Mouse (Mus musculus): Measurements from ENCODE around the gene Glis1. TPM values are rescaled to one million over a fixed set of nuclear protein-coding genes. Genes with fewer than 3 reads are reported as not detected.

Gene Glis1
- polyA plus RNA-seq, 1 experiment: 0.40 TPM

- Histone ChIP-seq H3ac (ENCODE audit: control insufficient read depth, insufficient read length, low read depth) (no peak overlapping the region), H3K79me2 (ENCODE audit: control insufficient read depth, insufficient read depth) (no peaks in the 10 kb centered on the region), H3K27me3 (ENCODE audit: control insufficient read depth, insufficient read depth, insufficient read length) (peaks cover 71% of the 10 kb centered on the region), H3K36me3 (ENCODE audit: control insufficient read depth, insufficient read depth) (no peaks in the 10 kb centered on the region), H3K4me3 (ENCODE audit: insufficient read depth, poor library complexity, severe bottlenecking) (no peak overlapping the region), H3K79me3 (ENCODE audit: low read depth) (no peaks in the 10 kb centered on the region)
- no peak for TF ChIP-seq CEBPB (IDR thresholded peaks at IDR 0.05; ENCODE audit: low read depth)
- no peak for TF ChIP-seq MYOG (IDR thresholded peaks at IDR 0.05; ENCODE audit: control insufficient read depth, extremely low read depth, insufficient read length)
- TF ChIP-seq USF1 (IDR thresholded peaks at IDR 0.05; ENCODE audit: low read depth): no peak
- TF ChIP-seq MAX (IDR thresholded peaks at IDR 0.05): no peak
- no peak for TF ChIP-seq CTCF (IDR thresholded peaks at IDR 0.05; ENCODE audit: control insufficient read depth, insufficient read depth, insufficient read length)
- no peak for TF ChIP-seq FOSL1 (IDR thresholded peaks at IDR 0.05; ENCODE audit: insufficient read depth, low read length, poor library complexity, severe bottlenecking)
- TF ChIP-seq MYOD1 (IDR thresholded peaks at IDR 0.05; ENCODE audit: control insufficient read depth, insufficient read length, low read depth): no peak
Measured at GRCm38 (mm10) chr4:107680311-107681098, 246.1 kb downstream of the Glis1 start.

DNA sequence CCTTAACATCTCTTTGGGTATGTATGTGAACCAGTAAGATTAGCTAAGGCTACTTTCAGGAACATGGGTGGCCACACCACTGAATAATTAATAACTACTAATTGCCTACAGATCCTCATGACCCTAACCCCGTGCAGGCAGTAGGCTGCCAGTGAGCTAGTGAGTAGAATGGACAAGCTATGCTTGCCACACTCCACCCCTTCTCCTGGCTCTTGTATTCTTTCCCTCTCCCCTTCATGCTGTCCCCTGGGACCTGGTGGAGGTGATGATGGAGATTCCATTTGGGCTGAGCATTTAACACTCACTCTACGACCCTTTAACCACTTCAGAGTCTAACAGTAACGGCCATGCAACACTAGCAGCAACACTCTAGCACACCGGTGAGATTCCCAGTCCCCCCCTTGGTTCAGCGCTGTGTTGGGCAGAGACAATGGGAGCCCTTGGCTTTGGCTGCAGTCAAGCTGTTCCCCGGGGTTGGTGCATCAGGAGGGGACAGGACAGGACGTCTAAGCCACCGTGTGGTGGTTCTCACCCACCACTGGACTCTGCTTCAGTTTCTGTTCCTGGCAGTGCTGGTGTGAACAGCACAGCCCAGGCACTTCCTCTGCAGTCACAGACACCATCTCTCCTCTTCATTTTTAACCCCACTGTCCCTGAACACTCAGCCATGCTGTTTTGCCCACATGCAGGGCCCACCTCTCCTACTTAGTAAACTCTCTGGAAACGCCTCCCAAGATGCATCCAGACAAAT is 246.9 kb downstream of the Glis1 start:
- TF ChIP-seq CEBPB (IDR thresholded peaks at IDR 0.05; ENCODE audit: low read depth): no peak
- TF ChIP-seq MYOD1 (IDR thresholded peaks at IDR 0.05; ENCODE audit: control insufficient read depth, insufficient read length, low read depth): no peak
- TF ChIP-seq FOSL1 (IDR thresholded peaks at IDR 0.05; ENCODE audit: insufficient read depth, low read length, poor library complexity, severe bottlenecking): no peak
- no peak for TF ChIP-seq MYOG (IDR thresholded peaks at IDR 0.05; ENCODE audit: control insufficient read depth, extremely low read depth, insufficient read length)
- TF ChIP-seq CTCF (IDR thresholded peaks at IDR 0.05; ENCODE audit: control insufficient read depth, insufficient read depth, insufficient read length): no peak
- TF ChIP-seq USF1 (IDR thresholded peaks at IDR 0.05; ENCODE audit: low read depth): no peak
- no peak for TF ChIP-seq MAX (IDR thresholded peaks at IDR 0.05)
- no peaks in the 10 kb centered on the region for H3K36me3 ChIP-seq (ENCODE audit: control insufficient read depth, insufficient read depth)
- no peaks in the 10 kb centered on the region for H3K79me3 ChIP-seq (ENCODE audit: low read depth)
- H3K79me2 ChIP-seq (ENCODE audit: control insufficient read depth, insufficient read depth): no peaks in the 10 kb centered on the region
- no peak overlapping the region for H3ac ChIP-seq (ENCODE audit: control insufficient read depth, insufficient read length, low read depth)
- peaks cover 70% of the 10 kb centered on the region for H3K27me3 ChIP-seq (ENCODE audit: control insufficient read depth, insufficient read depth, insufficient read length)
- no peak overlapping the region for H3K4me3 ChIP-seq (ENCODE audit: insufficient read depth, poor library complexity, severe bottlenecking)

GRCm38 (mm10) chr4:107683006-107683756 is 248.8 kb downstream of the Glis1 start:
- TF ChIP-seq CEBPB (IDR thresholded peaks at IDR 0.05; ENCODE audit: low read depth) (no peak), MYOD1 (IDR thresholded peaks at IDR 0.05; ENCODE audit: control insufficient read depth, insufficient read length, low read depth) (no peak), MYOG (IDR thresholded peaks at IDR 0.05; ENCODE audit: control insufficient read depth, extremely low read depth, insufficient read length) (no peak), MAX (IDR thresholded peaks at IDR 0.05) (no peak), USF1 (IDR thresholded peaks at IDR 0.05; ENCODE audit: low read depth) (no peak), FOSL1 (IDR thresholded peaks at IDR 0.05; ENCODE audit: insufficient read depth, low read length, poor library complexity, severe bottlenecking) (no peak), CTCF (IDR thresholded peaks at IDR 0.05; ENCODE audit: control insufficient read depth, insufficient read depth, insufficient read length) (no peak)
- no peak overlapping the region for H3K4me3 ChIP-seq (ENCODE audit: insufficient read depth, poor library complexity, severe bottlenecking)
- no peaks in the 10 kb centered on the region for H3K79me3 ChIP-seq (ENCODE audit: low read depth)
- H3ac ChIP-seq (ENCODE audit: control insufficient read depth, insufficient read length, low read depth): no peak overlapping the region
- peaks cover 59% of the 10 kb centered on the region for H3K27me3 ChIP-seq (ENCODE audit: control insufficient read depth, insufficient read depth, insufficient read length)
- H3K79me2 ChIP-seq (ENCODE audit: control insufficient read depth, insufficient read depth): no peaks in the 10 kb centered on the region
- H3K36me3 ChIP-seq (ENCODE audit: control insufficient read depth, insufficient read depth): no peaks in the 10 kb centered on the region

- no peak within 1 kb of the TSS for H3K4me3 ChIP-seq (ENCODE audit: insufficient read depth, poor library complexity, severe bottlenecking)
- TF ChIP-seq CEBPB (IDR thresholded peaks at IDR 0.05; ENCODE audit: low read depth) (no peak), MAX (IDR thresholded peaks at IDR 0.05) (no peak), MYOD1 (IDR thresholded peaks at IDR 0.05; ENCODE audit: control insufficient read depth, insufficient read length, low read depth) (no peak), FOSL1 (IDR thresholded peaks at IDR 0.05; ENCODE audit: insufficient read depth, low read length, poor library complexity, severe bottlenecking) (no peak), CTCF (IDR thresholded peaks at IDR 0.05; ENCODE audit: control insufficient read depth, insufficient read depth, insufficient read length) (no peak), USF1 (IDR thresholded peaks at IDR 0.05; ENCODE audit: low read depth) (no peak), MYOG (IDR thresholded peaks at IDR 0.05; ENCODE audit: control insufficient read depth, extremely low read depth, insufficient read length) (no peak)
- H3K79me2 ChIP-seq (ENCODE audit: control insufficient read depth, insufficient read depth): no peaks in the 10 kb centered on the region
- H3K36me3 ChIP-seq (ENCODE audit: control insufficient read depth, insufficient read depth): no peaks in the 10 kb centered on the region
- H3K27me3 ChIP-seq (ENCODE audit: control insufficient read depth, insufficient read depth, insufficient read length): peaks cover 52% of the 10 kb centered on the region
- H3ac ChIP-seq (ENCODE audit: control insufficient read depth, insufficient read length, low read depth): no peak within 1 kb of the TSS
- no peaks in the 10 kb centered on the region for H3K79me3 ChIP-seq (ENCODE audit: low read depth)
Measured at GRCm38 (mm10) chr4:107684130-107684529, 249.7 kb downstream of the Glis1 start, which contains the start of gene Dmrtb1. Gene Dmrtb1 (minus strand): TSS chr4:107684230.

Small RNAs within 50 kb of the gene (microRNA-seq; reads per million reads assigned to microRNA genes)
- not detected for gene Gm24804 (ENCODE audit: borderline microRNAs expressed)

Other genes with a start within 250 kb of the Glis1 start
- not detected for gene Ldlrad1, start 225.4 kb upstream of the Glis1 start, polyA plus RNA-seq (2012; fragmentation: generic; extraction: Trizol)
- 32.5 TPM for gene Lrrc42, start 181.1 kb upstream of the Glis1 start, polyA plus RNA-seq (2012; fragmentation: generic; extraction: Trizol)
- 15.5 TPM for gene Hspb11, start 181.0 kb upstream of the Glis1 start, polyA plus RNA-seq (2012; fragmentation: generic; extraction: Trizol)
- not detected for gene Dio1, start 127.4 kb upstream of the Glis1 start, polyA plus RNA-seq (2012; fragmentation: generic; extraction: Trizol)
- 35.1 TPM for gene Yipf1, start 120.2 kb upstream of the Glis1 start, polyA plus RNA-seq (2012; fragmentation: generic; extraction: Trizol)
- 22.8 TPM for gene Ndc1, start 66.8 kb upstream of the Glis1 start, polyA plus RNA-seq (2012; fragmentation: generic; extraction: Trizol)
- 0.05 TPM for gene Dmrtb1, start 249.6 kb downstream of the Glis1 start, polyA plus RNA-seq (2012; fragmentation: generic; extraction: Trizol)